Mouse (Mus musculus): ENCODE results near the gene Pcnx. TPM values are rescaled to one million over a fixed set of nuclear protein-coding genes. Genes with fewer than 3 reads are reported as not detected.

The Pcnx gene
- polyA plus RNA-seq, 1 experiment from 2014 or later, result 8.6 TPM

DNA sequence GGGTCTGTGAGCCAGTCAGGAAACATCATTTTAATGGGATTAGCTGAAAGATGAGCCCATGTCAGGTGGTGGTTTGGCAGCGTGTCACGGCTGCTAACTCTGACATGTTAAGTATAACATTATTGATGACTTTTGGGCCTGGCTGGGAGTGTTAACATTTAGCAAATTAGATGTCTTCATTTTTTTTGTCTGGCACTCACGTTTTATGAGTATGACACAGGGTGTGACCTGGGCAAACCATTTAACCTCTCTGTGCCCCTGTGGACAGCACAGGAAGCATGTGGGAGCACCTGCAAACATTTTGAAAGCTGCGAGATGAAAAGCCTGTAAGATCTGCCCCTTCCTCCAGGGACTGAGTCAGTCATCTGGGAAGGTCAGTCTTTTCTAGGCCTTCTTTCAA, 2.6 kb upstream of the Pcnx start:
- no peak overlapping the region for H3K27ac ChIP-seq
- H3K9me3 ChIP-seq (replicated peaks), result no peaks in the 10 kb centered on the region
- no peak for ATAC-seq
- H3K36me3 ChIP-seq (ENCODE audit: poor library complexity, severe bottlenecking), result no peaks in the 10 kb centered on the region
- H3K4me2 ChIP-seq, result no peak overlapping the region
- no peak overlapping the region for H3K9ac ChIP-seq
- peaks cover 30% of the 10 kb centered on the region for H3K4me1 ChIP-seq
- H3K27me3 ChIP-seq, result 0 out of 2 replicates have a peak, but pooled peaks cover 3% of the 10 kb centered on the region
- 45% methylated on average over 4 of the region's 4 CpGs for WGBS
- H3K4me3 ChIP-seq, result no peak overlapping the region

DNA sequence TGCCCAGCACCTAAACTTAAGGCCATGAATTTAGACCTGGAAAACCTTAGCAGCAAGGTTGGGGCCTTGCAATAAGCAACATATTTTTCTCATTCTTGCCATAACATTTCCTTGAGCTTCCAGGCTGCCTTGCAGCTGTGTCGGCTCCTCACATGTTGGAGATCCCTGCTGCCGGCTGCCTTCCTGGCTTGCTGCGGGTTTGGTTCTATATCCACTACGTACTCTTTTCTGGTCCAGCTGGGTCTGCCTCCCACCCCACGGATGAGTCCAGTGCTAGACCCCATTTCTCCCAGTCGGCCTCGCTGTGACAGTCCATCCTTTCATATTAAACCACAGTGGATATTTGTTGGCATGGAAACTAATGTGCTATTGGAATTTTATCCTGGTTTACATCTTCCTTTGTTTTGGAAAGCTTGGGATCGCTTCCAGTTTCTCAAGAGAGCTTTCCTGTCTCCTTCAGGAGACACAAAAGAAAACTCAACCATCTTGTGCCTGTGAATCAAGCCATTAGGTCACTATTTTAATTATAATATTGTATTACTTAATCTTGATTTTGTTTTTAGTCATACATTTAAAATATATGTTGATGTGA, 1.7 kb upstream of the Pcnx start:
- no peak overlapping the region for H3K9ac ChIP-seq

DNA sequence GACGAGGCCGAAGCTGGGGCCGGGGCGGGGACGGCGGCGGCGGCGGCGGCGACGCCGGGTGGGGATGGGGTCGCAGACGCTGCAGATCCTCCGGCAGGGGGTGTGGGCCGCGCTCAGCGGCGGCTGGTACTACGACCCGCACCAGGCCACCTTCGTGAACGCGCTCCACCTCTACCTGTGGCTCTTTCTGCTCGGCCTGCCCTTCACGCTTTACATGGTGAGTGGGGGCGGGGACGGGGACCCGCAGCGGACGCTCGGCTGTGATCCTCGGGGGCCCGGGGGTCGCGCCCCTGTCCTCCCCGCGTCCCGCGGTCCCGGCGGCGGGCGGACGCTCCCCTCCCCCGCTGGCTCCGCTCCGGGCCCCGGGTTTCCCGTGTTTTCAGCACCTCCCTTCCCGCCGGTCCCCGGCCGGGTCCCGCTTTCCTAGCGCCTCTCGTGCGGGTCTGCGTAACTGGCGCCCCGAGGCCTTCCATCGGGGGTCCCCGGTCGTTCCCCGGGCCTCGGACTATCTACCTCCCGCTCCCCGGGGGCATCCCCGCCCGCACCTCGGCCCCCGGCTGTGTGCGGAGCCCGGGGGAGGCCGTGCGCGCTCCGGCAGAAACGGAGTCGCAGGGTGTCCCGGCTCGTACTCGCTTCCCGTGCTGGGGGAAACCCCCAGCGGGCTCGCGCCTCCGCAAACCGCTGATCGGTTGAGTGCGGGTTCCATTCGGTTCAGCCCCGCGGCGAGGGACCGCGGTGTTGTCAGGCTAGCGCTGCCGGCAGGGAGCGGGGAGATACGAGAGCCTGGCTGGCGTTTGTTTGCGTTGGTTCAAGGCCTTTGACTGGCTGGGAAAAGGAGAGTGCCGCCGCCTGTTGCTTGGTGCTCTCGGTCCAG, 722 bp downstream of the Pcnx start:
- peaks cover 57% of the 10 kb centered on the region for H3K4me1 ChIP-seq
- 0 out of 2 replicates have a peak, but pooled peaks cover 3% of the 10 kb centered on the region for H3K27me3 ChIP-seq
- H3K9me3 ChIP-seq (replicated peaks), result no peaks in the 10 kb centered on the region
- peak overlapping the region; percentile 97 for H3K4me3 ChIP-seq
- H3K4me2 ChIP-seq, result peak overlapping the region; percentile 80
- under 1% methylated on average over 70 of the region's 107 CpGs for WGBS
- H3K9ac ChIP-seq, result peak overlapping the region; percentile 96
- H3K36me3 ChIP-seq (ENCODE audit: poor library complexity, severe bottlenecking), result no peaks in the 10 kb centered on the region
- peak overlapping the region; percentile 96 for H3K27ac ChIP-seq
- ATAC-seq, result peak; percentile 86

More for the DNA sequence above, 1.7 kb upstream of the Pcnx start:
- Histone ChIP-seq H3K4me1 (peaks cover 38% of the 10 kb centered on the region), H3K9me3 (replicated peaks) (no peaks in the 10 kb centered on the region), H3K27ac (no peak overlapping the region), H3K4me3 (no peak overlapping the region), H3K36me3 (ENCODE audit: poor library complexity, severe bottlenecking) (no peaks in the 10 kb centered on the region), H3K27me3 (0 out of 2 replicates have a peak, but pooled peaks cover 3% of the 10 kb centered on the region), H3K4me2 (no peak overlapping the region)
- WGBS, result 56% methylated on average over 8 of the region's 8 CpGs
- ATAC-seq, result no peak

DNA sequence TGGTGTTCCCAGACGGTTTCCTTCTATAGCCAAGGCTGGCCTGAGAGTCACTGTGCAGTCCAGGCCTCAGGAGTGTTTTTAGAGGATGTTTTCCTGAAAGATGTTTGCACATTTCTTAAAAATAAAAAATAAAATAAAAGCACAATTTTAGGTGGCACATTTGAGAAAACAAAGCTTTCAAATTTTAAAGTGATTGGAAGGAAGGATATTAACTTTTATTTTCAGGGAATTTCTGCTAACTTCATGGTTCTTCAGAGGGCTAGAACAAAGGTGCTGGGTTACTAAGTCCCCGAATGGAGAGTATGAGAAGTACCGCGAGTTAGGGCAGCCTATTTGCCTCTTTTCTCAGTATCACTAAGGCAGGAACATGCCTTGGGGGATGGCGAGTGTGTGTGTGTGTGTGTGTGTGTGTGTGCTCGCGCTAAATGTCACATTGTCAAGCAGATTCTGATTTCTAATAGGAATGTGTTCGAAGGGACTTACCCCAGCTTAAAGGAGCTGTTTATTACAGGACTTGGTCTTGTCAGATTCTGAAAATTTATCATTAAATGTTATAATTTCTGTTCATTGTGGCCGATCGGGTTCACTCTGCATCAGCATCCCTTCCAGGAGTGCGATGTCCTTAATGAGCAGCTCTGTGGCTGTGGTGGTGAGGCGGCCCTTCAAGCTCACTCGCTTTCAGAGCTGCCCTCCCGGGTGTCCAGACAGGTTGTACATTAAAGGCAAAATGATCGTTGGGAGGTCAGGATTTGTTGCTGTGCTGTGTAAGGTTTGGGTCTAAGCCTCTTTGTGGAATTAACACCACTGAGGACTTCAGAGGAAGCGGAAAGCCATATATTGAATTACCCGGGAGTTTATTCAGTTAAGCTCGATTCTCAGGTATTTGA, 1.6 kb downstream of the Pcnx start:
- no peak for ATAC-seq
- Histone ChIP-seq H3K36me3 (ENCODE audit: poor library complexity, severe bottlenecking) (no peaks in the 10 kb centered on the region), H3K4me1 (peaks cover 53% of the 10 kb centered on the region)

DNA sequence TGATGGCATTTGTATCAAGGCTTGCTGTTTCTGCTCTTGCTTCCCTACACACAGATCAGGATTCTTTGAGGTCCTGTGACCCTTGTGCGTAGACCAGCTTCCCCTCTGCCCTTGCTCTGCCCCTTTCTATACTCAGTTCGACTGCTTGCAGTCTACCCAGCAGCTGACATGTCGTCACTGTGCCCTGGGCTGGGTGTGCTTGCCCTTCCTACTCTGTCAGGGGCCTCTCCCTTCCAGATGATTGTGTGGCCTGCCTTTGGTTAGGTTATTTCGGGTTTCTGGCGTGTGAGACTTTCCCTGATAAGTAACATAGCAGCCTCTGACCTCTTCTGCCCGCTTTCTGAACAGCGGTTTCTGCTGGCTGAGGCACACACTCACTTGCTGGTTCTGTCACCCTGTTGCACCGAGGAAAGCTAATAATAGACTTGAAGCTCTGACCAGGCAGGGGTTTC, 2.6 kb downstream of the Pcnx start:
- Histone ChIP-seq H3K4me2 (peak overlapping the region; percentile 80), H3K27ac (no peak overlapping the region), H3K36me3 (ENCODE audit: poor library complexity, severe bottlenecking) (no peaks in the 10 kb centered on the region), H3K4me3 (peak overlapping the region; percentile 97), H3K9ac (peak overlapping the region; percentile 96), H3K27me3 (0 out of 2 replicates have a peak, but pooled peaks cover 1% of the 10 kb centered on the region), H3K9me3 (replicated peaks) (no peaks in the 10 kb centered on the region), H3K4me1 (peaks cover 46% of the 10 kb centered on the region)
- WGBS, result 38% methylated on average over 8 of the region's 8 CpGs
- ATAC-seq, result no peak

More for the DNA sequence above, 1.6 kb downstream of the Pcnx start:
- peak overlapping the region; percentile 96 for H3K27ac ChIP-seq
- 0 out of 2 replicates have a peak, but pooled peaks cover 3% of the 10 kb centered on the region for H3K27me3 ChIP-seq
- H3K9me3 ChIP-seq (replicated peaks), result no peaks in the 10 kb centered on the region
- peak overlapping the region; percentile 97 for H3K4me3 ChIP-seq
- WGBS, result 15% methylated on average over 18 of the region's 18 CpGs
- H3K4me2 ChIP-seq, result peak overlapping the region; percentile 80
- H3K9ac ChIP-seq, result peak overlapping the region; percentile 96

DNA sequence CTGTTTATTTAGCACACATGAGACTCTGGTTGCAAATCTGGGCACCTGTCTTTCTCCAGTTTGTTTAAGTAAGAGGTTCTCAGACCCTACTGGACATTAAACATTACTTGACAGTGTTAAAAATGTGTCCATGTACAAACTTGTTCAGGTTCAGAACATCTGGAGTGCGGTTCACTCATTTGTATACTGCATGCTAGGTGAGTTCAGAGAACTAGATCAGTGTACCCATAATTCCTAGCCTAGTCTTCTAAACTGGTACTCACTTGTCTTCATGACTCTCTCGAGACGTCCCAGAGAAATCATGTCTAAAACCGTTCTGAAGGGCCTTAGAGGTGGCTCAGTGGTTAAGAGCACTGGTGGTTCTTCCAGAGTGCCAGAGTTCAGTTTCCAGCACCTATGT, 4.1 kb downstream of the Pcnx start:
- H3K27me3 ChIP-seq, result no peaks in the 10 kb centered on the region
- H3K27ac ChIP-seq, result no peak overlapping the region
- H3K36me3 ChIP-seq (ENCODE audit: poor library complexity, severe bottlenecking), result no peaks in the 10 kb centered on the region
- peaks cover 43% of the 10 kb centered on the region for H3K4me1 ChIP-seq
- no peak overlapping the region for H3K4me3 ChIP-seq
- no peak for ATAC-seq
- no peak overlapping the region for H3K9ac ChIP-seq
- no peaks in the 10 kb centered on the region for H3K9me3 ChIP-seq (replicated peaks)
- WGBS, result 91% methylated on average over 4 of the region's 4 CpGs
- H3K4me2 ChIP-seq, result no peak overlapping the region

DNA sequence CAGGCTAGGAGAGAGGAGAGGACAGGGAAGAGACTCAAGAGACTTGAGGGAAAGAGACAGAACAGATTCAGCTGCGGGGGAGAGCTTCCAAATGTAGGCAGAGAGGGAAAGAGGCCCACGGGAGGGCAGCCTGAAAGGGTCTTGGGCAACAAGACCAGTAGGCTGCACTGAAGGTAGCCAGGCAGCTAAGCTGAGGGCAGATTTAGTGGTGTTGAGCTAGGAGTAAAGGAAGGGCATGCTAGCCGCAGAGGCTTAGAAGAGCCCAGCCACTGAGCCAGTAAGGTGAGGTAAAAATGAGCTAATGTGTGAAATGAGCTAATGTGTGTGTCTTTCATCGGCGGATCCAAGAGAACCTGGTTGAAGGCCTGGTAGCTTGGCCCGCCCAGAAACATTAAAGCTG, 5.4 kb downstream of the Pcnx start:
- 85% methylated on average over 6 of the region's 6 CpGs for WGBS
- ATAC-seq, result no peak
- H3K4me3 ChIP-seq, result no peak overlapping the region
- no peaks in the 10 kb centered on the region for H3K9me3 ChIP-seq (replicated peaks)
- H3K9ac ChIP-seq, result no peak overlapping the region
- H3K27me3 ChIP-seq, result no peaks in the 10 kb centered on the region
- peaks cover 43% of the 10 kb centered on the region for H3K4me1 ChIP-seq
- H3K4me2 ChIP-seq, result no peak overlapping the region
- no peak overlapping the region for H3K27ac ChIP-seq
- H3K36me3 ChIP-seq (ENCODE audit: poor library complexity, severe bottlenecking), result no peaks in the 10 kb centered on the region

DNA sequence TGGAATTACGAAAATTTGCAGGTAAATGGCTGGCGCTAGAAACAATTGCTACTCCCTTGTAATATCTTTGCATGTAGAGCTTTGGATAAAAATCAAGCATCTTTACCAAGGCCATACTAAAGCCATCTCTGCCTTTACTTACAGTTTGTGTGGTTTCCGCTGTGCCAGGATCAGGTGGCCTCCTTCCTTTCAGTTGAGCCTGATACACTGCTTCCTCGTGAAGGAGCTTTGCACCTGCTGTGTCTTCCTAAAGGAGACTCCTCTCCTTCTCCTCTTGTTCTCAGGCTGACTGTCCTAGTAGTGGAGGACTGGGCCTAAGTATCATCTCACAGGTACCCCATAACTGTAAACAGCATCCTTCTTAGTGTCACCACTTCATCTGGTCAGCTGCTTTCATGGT, 7.5 kb downstream of the Pcnx start:
- Histone ChIP-seq H3K4me1 (peaks cover 34% of the 10 kb centered on the region), H3K9ac (no peak overlapping the region), H3K27me3 (no peaks in the 10 kb centered on the region), H3K36me3 (ENCODE audit: poor library complexity, severe bottlenecking) (no peaks in the 10 kb centered on the region), H3K4me2 (no peak overlapping the region), H3K27ac (no peak overlapping the region), H3K9me3 (replicated peaks) (no peaks in the 10 kb centered on the region), H3K4me3 (no peak overlapping the region)
- 94% methylated on average over 4 of the region's 4 CpGs for WGBS
- ATAC-seq, result no peak

DNA sequence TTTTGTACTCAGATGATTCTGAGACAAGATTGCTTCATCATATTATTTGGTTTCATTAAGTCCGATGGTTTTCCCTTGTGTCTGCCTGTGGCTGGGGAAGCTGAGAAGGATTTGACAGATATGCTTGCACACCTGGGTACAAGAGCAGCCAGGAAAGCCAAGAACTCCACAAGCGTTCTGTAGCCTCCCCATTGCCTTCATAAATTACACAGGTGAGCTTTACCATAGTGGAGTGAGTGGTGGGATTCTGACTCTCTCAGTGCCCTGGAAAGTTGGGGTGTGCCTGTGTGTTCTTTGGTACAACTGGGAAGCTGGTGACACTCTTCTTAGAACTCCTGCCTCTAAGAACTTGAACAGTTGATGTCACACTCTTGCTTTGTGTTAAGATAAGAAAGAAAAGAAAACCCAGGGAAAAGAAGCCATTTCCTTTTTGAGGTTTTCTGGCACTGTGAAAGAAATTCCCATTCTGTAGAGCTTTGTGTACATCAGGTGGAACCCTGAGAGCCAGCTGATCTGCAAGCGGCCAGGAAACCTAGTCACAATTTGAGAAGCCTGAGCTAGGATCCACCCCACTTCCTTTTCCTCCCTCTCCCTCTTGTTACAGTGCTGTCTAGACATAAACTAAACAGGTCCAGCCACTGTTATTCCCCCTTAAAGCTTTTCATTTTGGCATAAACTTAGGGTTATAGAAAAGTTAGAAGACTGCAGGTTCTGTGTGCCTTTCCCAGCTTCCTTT, 9.6 kb downstream of the Pcnx start:
- Histone ChIP-seq H3K36me3 (ENCODE audit: poor library complexity, severe bottlenecking) (no peaks in the 10 kb centered on the region), H3K4me3 (no peak overlapping the region), H3K27ac (no peak overlapping the region), H3K9me3 (replicated peaks) (no peaks in the 10 kb centered on the region), H3K4me1 (peaks cover 21% of the 10 kb centered on the region), H3K4me2 (no peak overlapping the region), H3K27me3 (no peaks in the 10 kb centered on the region), H3K9ac (no peak overlapping the region)
- ATAC-seq, result no peak
- WGBS, result 79% methylated on average over 3 of the region's 3 CpGs

DNA sequence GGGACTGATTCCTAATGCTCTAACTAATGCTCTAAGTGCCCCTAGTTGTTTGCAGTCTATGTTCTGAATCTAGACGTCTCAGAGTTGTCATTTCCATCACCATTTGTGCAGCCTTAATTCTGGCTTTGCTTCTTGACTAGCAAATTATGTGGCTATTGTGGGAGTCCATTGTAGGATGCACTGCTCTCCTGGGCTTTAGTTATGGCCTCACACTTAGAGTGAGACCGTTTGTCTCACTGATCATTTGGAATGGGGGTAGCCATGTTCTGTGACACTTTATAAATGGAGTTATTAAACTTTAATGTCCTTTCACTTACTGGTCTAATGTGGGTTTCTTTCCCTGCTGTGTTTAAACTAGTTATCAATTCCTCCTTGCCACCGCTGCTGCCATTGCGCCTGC, 13.5 kb downstream of the Pcnx start:
- no peaks in the 10 kb centered on the region for H3K27me3 ChIP-seq
- peaks cover 13% of the 10 kb centered on the region for H3K4me1 ChIP-seq
- H3K9me3 ChIP-seq (replicated peaks), result no peaks in the 10 kb centered on the region
- H3K4me2 ChIP-seq, result no peak overlapping the region
- no peaks in the 10 kb centered on the region for H3K36me3 ChIP-seq (ENCODE audit: poor library complexity, severe bottlenecking)
- H3K9ac ChIP-seq, result no peak overlapping the region
- WGBS, result 52% methylated on average over 4 of the region's 4 CpGs
- H3K27ac ChIP-seq, result no peak overlapping the region
- no peak for ATAC-seq
- H3K4me3 ChIP-seq, result no peak overlapping the region

DNA sequence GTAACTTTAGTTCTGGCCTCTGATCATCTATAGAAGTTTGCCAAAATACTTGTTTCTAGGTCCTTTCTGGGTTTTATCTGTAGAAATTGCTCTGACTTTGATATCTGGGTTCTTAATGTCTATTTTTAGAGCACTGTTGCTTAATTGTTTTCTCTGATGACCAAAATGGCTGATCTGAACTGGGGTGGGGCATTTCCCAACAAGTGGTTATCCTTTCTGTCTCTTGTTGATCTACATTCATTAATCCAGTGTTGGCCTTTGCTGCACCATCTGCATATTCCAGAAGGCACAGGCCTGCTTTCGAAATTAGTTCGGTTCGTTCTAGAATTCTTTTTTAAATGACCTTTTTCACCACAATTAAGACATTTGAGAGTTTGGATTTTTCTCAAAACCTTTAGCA, 20.3 kb downstream of the Pcnx start:
- no peak for ATAC-seq
- no peak overlapping the region for H3K27ac ChIP-seq
- 95% methylated on average over 3 of the region's 3 CpGs for WGBS
- no peak overlapping the region for H3K9ac ChIP-seq
- peaks cover 3% of the 10 kb centered on the region; the same call in 1 of the 2 replicates for H3K36me3 ChIP-seq (ENCODE audit: poor library complexity, severe bottlenecking)
- H3K4me1 ChIP-seq, result peaks cover 3% of the 10 kb centered on the region; the same call in 1 of the 2 replicates
- H3K9me3 ChIP-seq (replicated peaks), result no peaks in the 10 kb centered on the region
- no peak overlapping the region for H3K4me2 ChIP-seq
- no peaks in the 10 kb centered on the region for H3K27me3 ChIP-seq
- H3K4me3 ChIP-seq, result no peak overlapping the region
